Mouse (Mus musculus): ENCODE results near the gene Ptpn7.

- TF ChIP-seq EP300 (IDR thresholded peaks at IDR 0.05; ENCODE audit: low read depth) (no peak), CTCF (IDR thresholded peaks at IDR 0.05; ENCODE audit: low read depth) (peak; percentile 85)
These were observed at the start of gene Ptpn7 for GRCm38 (mm10) chr1:135132473-135132872.
